Mouse (Mus musculus) liver, adult (tissue): ENCODE results near the gene Rasgef1a.
A peak's percentile ranks its signal among the peaks of the same experiment; 100 is the strongest.

Source experiments
- GATA4 ChIP-seq: IDR thresholded peaks from 2 replicates; pipeline ENCODE4 v1.6.1; 2014; ENCODE audit warnings: mild to moderate bottlenecking, low read length; ENCODE audit not compliant: insufficient replicate concordance

Rasgef1a gene

GRCm38 (mm10) chr6:118122767-118123166 lies 111.5 kb downstream of the Rasgef1a start:
- TF ChIP-seq GATA4 = no peak

- no peak for TF ChIP-seq GATA4
Measured at GRCm38 (mm10) chr6:118126577-118126976, 115.3 kb downstream of the Rasgef1a start.

GRCm38 (mm10) chr6:118127198-118127597 lies 116.0 kb downstream of the Rasgef1a start:
- TF ChIP-seq GATA4 = no peak

- peak; percentile 57; the same call in 1 of the 2 replicates for TF ChIP-seq GATA4
Measured at GRCm38 (mm10) chr6:118127827-118128487, 116.7 kb downstream of the Rasgef1a start.

- TF ChIP-seq GATA4 = no peak
Measured at GRCm38 (mm10) chr6:118130022-118130421, 118.8 kb downstream of the Rasgef1a start.

GRCm38 (mm10) chr6:118134461-118134860 lies 123.2 kb downstream of the Rasgef1a start:
- TF ChIP-seq GATA4 = no peak

GRCm38 (mm10) chr6:118137148-118137547 lies 125.9 kb downstream of the Rasgef1a start:
- TF ChIP-seq GATA4 = no peak

- no peak for TF ChIP-seq GATA4
Measured at GRCm38 (mm10) chr6:118138731-118139709, 127.8 kb downstream of the Rasgef1a start, which contains the start of gene Csgalnact2. Gene Csgalnact2, minus strand, starts transcription at chr6:118139140.

GRCm38 (mm10) chr6:118140961-118141360 lies 129.7 kb downstream of the Rasgef1a start:
- TF ChIP-seq GATA4 = no peak
